Mouse (Mus musculus) ES-Bruce4 (cell line): Measurements from ENCODE around the gene Thap2.

ENCODE experiments used
- CTCF ChIP-seq: IDR thresholded peaks from one replicate; pipeline ENCODE4 v1.8.1; 2011; ENCODE audit warnings: low read depth, low read length
- POLR2A ChIP-seq: IDR thresholded peaks from one replicate; pipeline ENCODE4 v1.8.1; 2011; ENCODE audit warnings: low read length; ENCODE audit not compliant: insufficient read depth

- TF ChIP-seq CTCF = no peak
- TF ChIP-seq POLR2A = no peak
Observed at GRCm38 (mm10) chr10:115321317-115322035, 62.8 kb downstream of the Thap2 start.
